Mouse (Mus musculus) thymus, postnatal 14 days (tissue): Measurements from ENCODE around the gene Rgs10.
"Not testable (repeated sequence)": the region's sequence is repeated elsewhere in the genome, so short reads cannot be mapped to it uniquely, and the experiment has no call there.

ENCODE experiments used
- DNase-seq: peaks from one replicate; pipeline ENCODE4 v3.0.0; 2021

Rgs10 gene

GRCm38 (mm10) chr7:128369366-128369765, 49.2 kb downstream of the Rgs10 start:
- DNase-seq = no peak

GRCm38 (mm10) chr7:128368828-128369227, 49.7 kb downstream of the Rgs10 start:
- peak; percentile 43 for DNase-seq

GRCm38 (mm10) chr7:128366654-128367053, 51.9 kb downstream of the Rgs10 start:
- DNase-seq = no peak

GRCm38 (mm10) chr7:128365096-128365715, 53.4 kb downstream of the Rgs10 start:
- DNase-seq = no peak

GRCm38 (mm10) chr7:128364526-128364925, 54.0 kb downstream of the Rgs10 start:
- no peak for DNase-seq

- no peak for DNase-seq
Observed at GRCm38 (mm10) chr7:128363806-128364205, 54.8 kb downstream of the Rgs10 start.

GRCm38 (mm10) chr7:128362916-128363315, 55.6 kb downstream of the Rgs10 start:
- no peak for DNase-seq

- DNase-seq = peak; percentile 74
Observed at GRCm38 (mm10) chr7:128359741-128360140, 58.8 kb downstream of the Rgs10 start.

GRCm38 (mm10) chr7:128359164-128359563, 59.4 kb downstream of the Rgs10 start:
- DNase-seq = no peak

GRCm38 (mm10) chr7:128358741-128359140, 59.8 kb downstream of the Rgs10 start:
- no peak for DNase-seq

- DNase-seq = no peak
Observed at GRCm38 (mm10) chr7:128356868-128357755, 61.4 kb downstream of the Rgs10 start.

GRCm38 (mm10) chr7:128355463-128355862, 63.1 kb downstream of the Rgs10 start:
- no peak for DNase-seq

GRCm38 (mm10) chr7:128352721-128353120, 65.8 kb downstream of the Rgs10 start:
- no peak for DNase-seq

- DNase-seq = no peak
Observed at GRCm38 (mm10) chr7:128351176-128351575, 67.4 kb downstream of the Rgs10 start.

GRCm38 (mm10) chr7:128350316-128350715, 68.2 kb downstream of the Rgs10 start:
- DNase-seq = no peak

- DNase-seq = no peak
Observed at GRCm38 (mm10) chr7:128349751-128350150, 68.8 kb downstream of the Rgs10 start.

- no peak for DNase-seq
Observed at GRCm38 (mm10) chr7:128348608-128349007, 70.0 kb downstream of the Rgs10 start.

- DNase-seq = no peak
Observed at GRCm38 (mm10) chr7:128346991-128347390, 71.6 kb downstream of the Rgs10 start.

GRCm38 (mm10) chr7:128346522-128346921, 72.0 kb downstream of the Rgs10 start:
- DNase-seq = no peak

GRCm38 (mm10) chr7:128345691-128346090, 72.9 kb downstream of the Rgs10 start:
- no peak for DNase-seq

- peak; percentile 68 for DNase-seq
Observed at GRCm38 (mm10) chr7:128344928-128345653, 73.5 kb downstream of the Rgs10 start.

GRCm38 (mm10) chr7:128344488-128344887, 74.1 kb downstream of the Rgs10 start:
- no peak for DNase-seq

GRCm38 (mm10) chr7:128342691-128343090, 75.9 kb downstream of the Rgs10 start:
- DNase-seq = not testable (repeated sequence)
